Mouse (Mus musculus): ENCODE data around the gene Gm10447. TPM values are rescaled to one million over a fixed set of nuclear protein-coding genes. Genes with fewer than 3 reads are reported as not detected.

Gm10447 gene
- polyA plus RNA-seq, 1 experiment from 2014 or later = 0.23 TPM

- peak; percentile 46 for ATAC-seq
- Histone ChIP-seq H3K36me3 (ENCODE audit: control insufficient read depth, insufficient read depth) (no peaks in the 10 kb centered on the region), H3K4me3 (ENCODE audit: low read depth, low read length) (peak overlapping the region; percentile 61), H3K9ac (ENCODE audit: low read depth, low read length) (peak overlapping the region; percentile 80), H3K4me1 (replicated peaks; ENCODE audit: control insufficient read depth, insufficient read depth, low read length) (no peaks in the 10 kb centered on the region), H3K9me3 (ENCODE audit: control insufficient read depth) (no peaks in the 10 kb centered on the region), H3K27me3 (replicated peaks; ENCODE audit: control insufficient read depth, insufficient read depth, low read length) (peaks cover 5% of the 10 kb centered on the region; the same call in 1 of the 2 replicates), H3K27ac (ENCODE audit: low read depth, low read length) (peak overlapping the region; percentile 66; the same call in 1 of the 2 replicates), H3K4me2 (replicated peaks; ENCODE audit: low read depth) (peak overlapping the region; percentile 96)
- 15% methylated on average over 29 of the region's 29 CpGs for WGBS
- peak; percentile 67 for TF ChIP-seq CTCF (IDR thresholded peaks at IDR 0.05; ENCODE audit: low read depth)
These were observed 553 bp upstream of the Gm10447 start for GRCm38 (mm10) chr11:53457372-53457954.

GRCm38 (mm10) chr11:53453031-53453430 is 3.9 kb downstream of the Gm10447 start:
- H3K4me1 ChIP-seq (replicated peaks; ENCODE audit: control insufficient read depth, insufficient read depth, low read length) = 0 out of 2 replicates have a peak, but pooled peaks cover 4% of the 10 kb centered on the region
- no peak overlapping the region for H3K4me3 ChIP-seq (ENCODE audit: low read depth, low read length)
- no peak for TF ChIP-seq CTCF (IDR thresholded peaks at IDR 0.05; ENCODE audit: low read depth)
- no peaks in the 10 kb centered on the region for H3K27me3 ChIP-seq (replicated peaks; ENCODE audit: control insufficient read depth, insufficient read depth, low read length)
- H3K9ac ChIP-seq (ENCODE audit: low read depth, low read length) = no peak overlapping the region
- no peak for ATAC-seq
- no peak overlapping the region for H3K4me2 ChIP-seq (replicated peaks; ENCODE audit: low read depth)
- 64% methylated on average over 5 of the region's 5 CpGs for WGBS
- no peak overlapping the region for H3K27ac ChIP-seq (ENCODE audit: low read depth, low read length)
- H3K36me3 ChIP-seq (ENCODE audit: control insufficient read depth, insufficient read depth) = no peaks in the 10 kb centered on the region
- H3K9me3 ChIP-seq (ENCODE audit: control insufficient read depth) = no peaks in the 10 kb centered on the region

DNA sequence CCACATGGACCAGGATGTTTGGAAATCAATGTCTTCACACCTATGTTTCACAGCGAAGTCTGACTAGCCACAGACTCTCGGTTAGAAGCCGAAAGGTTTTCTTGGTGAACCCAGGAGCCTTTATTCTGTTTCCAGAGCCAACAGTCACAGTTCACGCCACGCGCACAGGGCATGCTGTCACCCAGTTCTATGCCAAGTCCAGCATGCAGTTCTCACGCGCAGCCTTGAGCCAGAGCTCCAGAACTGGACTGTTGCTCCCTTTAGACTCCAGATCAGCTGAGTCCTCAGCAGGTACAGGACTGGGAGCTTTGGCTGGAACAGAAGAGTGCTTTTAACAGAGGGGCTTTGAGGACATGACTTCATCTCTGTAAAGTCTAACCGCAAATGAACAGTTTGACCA is 4.5 kb downstream of the Gm10447 start:
- Histone ChIP-seq H3K36me3 (ENCODE audit: control insufficient read depth, insufficient read depth) (no peaks in the 10 kb centered on the region), H3K27ac (ENCODE audit: low read depth, low read length) (no peak overlapping the region), H3K9ac (ENCODE audit: low read depth, low read length) (no peak overlapping the region), H3K9me3 (ENCODE audit: control insufficient read depth) (no peaks in the 10 kb centered on the region), H3K4me1 (replicated peaks; ENCODE audit: control insufficient read depth, insufficient read depth, low read length) (0 out of 2 replicates have a peak, but pooled peaks cover 4% of the 10 kb centered on the region), H3K4me2 (replicated peaks; ENCODE audit: low read depth) (no peak overlapping the region), H3K27me3 (replicated peaks; ENCODE audit: control insufficient read depth, insufficient read depth, low read length) (no peaks in the 10 kb centered on the region), H3K4me3 (ENCODE audit: low read depth, low read length) (no peak overlapping the region)
- no peak for TF ChIP-seq CTCF (IDR thresholded peaks at IDR 0.05; ENCODE audit: low read depth)
- WGBS = 97% methylated on average over 9 of the region's 9 CpGs
- no peak for ATAC-seq

- Histone ChIP-seq H3K9me3 (ENCODE audit: control insufficient read depth) (no peaks in the 10 kb centered on the region), H3K27me3 (replicated peaks; ENCODE audit: control insufficient read depth, insufficient read depth, low read length) (no peaks in the 10 kb centered on the region), H3K4me2 (replicated peaks; ENCODE audit: low read depth) (no peak overlapping the region), H3K9ac (ENCODE audit: low read depth, low read length) (no peak overlapping the region), H3K36me3 (ENCODE audit: control insufficient read depth, insufficient read depth) (no peaks in the 10 kb centered on the region), H3K4me1 (replicated peaks; ENCODE audit: control insufficient read depth, insufficient read depth, low read length) (0 out of 2 replicates have a peak, but pooled peaks cover 4% of the 10 kb centered on the region), H3K27ac (ENCODE audit: low read depth, low read length) (peak overlapping the region; percentile 86), H3K4me3 (ENCODE audit: low read depth, low read length) (no peak overlapping the region)
- ATAC-seq = peak; percentile 64
- no peak for TF ChIP-seq CTCF (IDR thresholded peaks at IDR 0.05; ENCODE audit: low read depth)
- 13% methylated on average over 2 of the region's 2 CpGs for WGBS
These were observed 5.5 kb downstream of the Gm10447 start for GRCm38 (mm10) chr11:53451361-53451760.

- Histone ChIP-seq H3K4me1 (replicated peaks; ENCODE audit: control insufficient read depth, insufficient read depth, low read length) (0 out of 2 replicates have a peak, but pooled peaks cover 4% of the 10 kb centered on the region), H3K4me3 (ENCODE audit: low read depth, low read length) (no peak overlapping the region), H3K27me3 (replicated peaks; ENCODE audit: control insufficient read depth, insufficient read depth, low read length) (no peaks in the 10 kb centered on the region), H3K4me2 (replicated peaks; ENCODE audit: low read depth) (0 out of 2 replicates have a peak overlapping the region, but pooled peaks have one; percentile 27), H3K27ac (ENCODE audit: low read depth, low read length) (peak overlapping the region; percentile 86), H3K36me3 (ENCODE audit: control insufficient read depth, insufficient read depth) (no peaks in the 10 kb centered on the region), H3K9me3 (ENCODE audit: control insufficient read depth) (no peaks in the 10 kb centered on the region), H3K9ac (ENCODE audit: low read depth, low read length) (no peak overlapping the region)
- WGBS = 15% methylated on average over 15 of the region's 15 CpGs
- TF ChIP-seq CTCF (IDR thresholded peaks at IDR 0.05; ENCODE audit: low read depth) = no peak
- ATAC-seq = peak; percentile 82
These were observed 6.7 kb downstream of the Gm10447 start for GRCm38 (mm10) chr11:53450070-53450705.

GRCm38 (mm10) chr11:53448529-53448928 is 8.4 kb downstream of the Gm10447 start:
- WGBS = 76% methylated on average over 1 of the region's 1 CpGs
- H3K9me3 ChIP-seq (ENCODE audit: control insufficient read depth) = no peaks in the 10 kb centered on the region
- H3K27me3 ChIP-seq (replicated peaks; ENCODE audit: control insufficient read depth, insufficient read depth, low read length) = no peaks in the 10 kb centered on the region
- no peak overlapping the region for H3K9ac ChIP-seq (ENCODE audit: low read depth, low read length)
- no peaks in the 10 kb centered on the region for H3K36me3 ChIP-seq (ENCODE audit: control insufficient read depth, insufficient read depth)
- no peak overlapping the region for H3K4me3 ChIP-seq (ENCODE audit: low read depth, low read length)
- 0 out of 2 replicates have a peak, but pooled peaks cover 4% of the 10 kb centered on the region for H3K4me1 ChIP-seq (replicated peaks; ENCODE audit: control insufficient read depth, insufficient read depth, low read length)
- H3K27ac ChIP-seq (ENCODE audit: low read depth, low read length) = no peak overlapping the region
- no peak for ATAC-seq
- no peak for TF ChIP-seq CTCF (IDR thresholded peaks at IDR 0.05; ENCODE audit: low read depth)
- no peak overlapping the region for H3K4me2 ChIP-seq (replicated peaks; ENCODE audit: low read depth)
